Comparison of ENCODE assay signal across 9 mouse cellular contexts in genomic region chr13:113583563-113583962, GRCm38 (mm10).
"Had no signal": no experiment of that assay in that cellular context is flagged by ENCODE, and none has a peak within 500 bp of the region (broad histone marks: within the 10 kb centered on the region; RNA-seq: fewer than 3 reads in every experiment).

No protein-coding gene starts in this region.

- DNase-seq: kidney, postnatal 4 days; liver; liver, embryonic 13.5 days; liver, postnatal 0 days; retina, postnatal 1 day; right cerebral cortex, postnatal 4 days; spleen, adult 18-20 months; thymus, adult 18-20 months; thymus, postnatal 14 days had no signal
